Mouse (Mus musculus) neural tube, embryonic 10.5 days (tissue): ENCODE results near the gene Rnf10.

Experiments used
- DNase-seq: peaks from one replicate; pipeline ENCODE4 v3.0.0-alpha.2; 2017; ENCODE audit warnings: low spot score; ENCODE audit errors: extremely low spot score

Rnf10 gene

GRCm38 (mm10) chr5:115278053-115278452 is 5.4 kb upstream of the Rnf10 start:
- DNase-seq = no peak

GRCm38 (mm10) chr5:115275998-115276397 is 3.3 kb upstream of the Rnf10 start:
- DNase-seq = peak; percentile 38

GRCm38 (mm10) chr5:115274771-115275170 is 2.1 kb upstream of the Rnf10 start:
- no peak for DNase-seq

- DNase-seq = no peak
Measured at GRCm38 (mm10) chr5:115274353-115274752, 1.7 kb upstream of the Rnf10 start.

- DNase-seq = no peak
Measured at GRCm38 (mm10) chr5:115273549-115274135, 944 bp upstream of the Rnf10 start.

GRCm38 (mm10) chr5:115271931-115272811 is 527 bp downstream of the Rnf10 start:
- DNase-seq = peak; percentile 72

- no peak for DNase-seq
Measured at GRCm38 (mm10) chr5:115269969-115270368, 2.7 kb downstream of the Rnf10 start.

- no peak for DNase-seq
Measured at GRCm38 (mm10) chr5:115268266-115268665, 4.4 kb downstream of the Rnf10 start.

GRCm38 (mm10) chr5:115267469-115268045 is 5.1 kb downstream of the Rnf10 start:
- no peak for DNase-seq

- DNase-seq = no peak
Measured at GRCm38 (mm10) chr5:115266787-115267468, 5.8 kb downstream of the Rnf10 start.

- DNase-seq = no peak
Measured at GRCm38 (mm10) chr5:115266340-115266739, 6.4 kb downstream of the Rnf10 start.

- no peak for DNase-seq
Measured at GRCm38 (mm10) chr5:115262502-115263291, 10.0 kb downstream of the Rnf10 start.

GRCm38 (mm10) chr5:115261880-115262279 is 10.8 kb downstream of the Rnf10 start:
- no peak for DNase-seq

- no peak for DNase-seq
Measured at GRCm38 (mm10) chr5:115261141-115261540, 11.6 kb downstream of the Rnf10 start.

GRCm38 (mm10) chr5:115260356-115260755 is 12.3 kb downstream of the Rnf10 start:
- DNase-seq = no peak

GRCm38 (mm10) chr5:115256909-115257546 is 15.7 kb downstream of the Rnf10 start:
- DNase-seq = no peak

GRCm38 (mm10) chr5:115255472-115255871 is 17.2 kb downstream of the Rnf10 start:
- no peak for DNase-seq

GRCm38 (mm10) chr5:115240191-115240590 is 32.5 kb downstream of the Rnf10 start:
- DNase-seq = no peak

GRCm38 (mm10) chr5:115238729-115239195 is 33.9 kb downstream of the Rnf10 start:
- peak; percentile 29 for DNase-seq
